Mouse (Mus musculus): Measurements from ENCODE around the gene Snx6.

DNA sequence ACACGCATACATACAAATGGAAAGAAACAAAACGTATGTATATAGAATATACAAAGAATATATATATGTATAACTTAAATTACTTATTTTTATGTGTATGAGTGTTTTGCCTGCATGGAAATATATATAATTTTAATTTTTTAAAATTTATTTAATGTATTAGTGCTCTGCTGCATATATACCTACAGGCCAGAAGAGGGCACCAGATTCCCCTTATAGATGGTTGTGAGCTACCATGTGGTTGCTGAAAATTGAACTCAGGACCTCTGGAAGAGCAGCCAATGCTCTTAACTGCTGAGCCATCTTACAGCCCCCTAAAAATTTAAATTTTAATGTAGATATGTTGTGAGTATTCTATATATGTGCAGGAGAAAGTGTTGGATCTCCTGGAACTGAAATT, 36.7 kb downstream of the Snx6 start:
- no peak for TF ChIP-seq CTCF (IDR thresholded peaks at IDR 0.05; ENCODE audit: extremely low read depth, insufficient read length, insufficient replicate concordance, low read depth, low read length)
- TF ChIP-seq POLR2A (IDR thresholded peaks at IDR 0.05; ENCODE audit: low read depth, low read length), result no peak
